Mouse (Mus musculus): ENCODE results near the gene Ifna11. TPM values are rescaled to one million over a fixed set of nuclear protein-coding genes. Genes with fewer than 3 reads are reported as not detected.
A peak's percentile ranks its signal among the peaks of the same experiment; 100 is the strongest.

Ifna11 gene
- polyA plus RNA-seq, 1 experiment: not detected

DNA sequence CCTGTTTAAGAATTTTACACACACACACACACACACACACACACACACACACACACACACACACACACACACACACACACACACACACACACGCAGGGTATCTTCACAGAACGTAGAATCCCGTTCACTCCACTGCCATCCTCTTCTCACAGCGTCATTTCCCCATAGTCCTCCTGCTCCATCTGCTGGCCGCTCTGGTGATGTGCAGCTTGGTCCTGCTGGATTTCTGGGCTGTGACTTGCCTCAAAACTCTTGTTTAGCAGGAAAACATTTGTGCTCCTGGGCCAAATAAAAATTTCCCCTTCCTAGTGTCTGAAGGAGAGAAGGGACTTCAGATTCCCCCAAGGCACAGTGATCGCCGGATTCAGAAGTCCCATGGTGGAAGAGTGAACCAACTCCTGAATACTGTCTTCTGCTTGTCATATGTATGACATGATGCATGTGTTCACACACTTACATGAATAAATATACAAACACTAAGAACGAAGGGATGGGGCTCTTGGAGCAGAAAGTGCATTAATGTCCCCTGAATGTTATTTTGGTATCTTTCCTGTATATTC is 47.7 kb downstream of the Ifna11 start:
- H3K4me1 ChIP-seq (ENCODE audit: control insufficient read depth, insufficient read depth, low read length): peaks cover 1% of the 10 kb centered on the region; the same call in 1 of the 2 replicates
- H3K27ac ChIP-seq (ENCODE audit: control insufficient read depth, insufficient read depth, low read depth, low read length, poor library complexity): no peak overlapping the region
- H3K4me3 ChIP-seq (replicated peaks; ENCODE audit: control insufficient read depth, low read depth, low read length): no peak overlapping the region
- TF ChIP-seq POLR2A (IDR thresholded peaks at IDR 0.05; ENCODE audit: borderline replicate concordance, control insufficient read depth, low read depth, low read length) (no peak), CTCF (IDR thresholded peaks at IDR 0.05; ENCODE audit: control insufficient read depth, insufficient read depth, low read length) (peak; percentile 99)
- WGBS: 2% methylated on average over 8 of the region's 8 CpGs

DNA sequence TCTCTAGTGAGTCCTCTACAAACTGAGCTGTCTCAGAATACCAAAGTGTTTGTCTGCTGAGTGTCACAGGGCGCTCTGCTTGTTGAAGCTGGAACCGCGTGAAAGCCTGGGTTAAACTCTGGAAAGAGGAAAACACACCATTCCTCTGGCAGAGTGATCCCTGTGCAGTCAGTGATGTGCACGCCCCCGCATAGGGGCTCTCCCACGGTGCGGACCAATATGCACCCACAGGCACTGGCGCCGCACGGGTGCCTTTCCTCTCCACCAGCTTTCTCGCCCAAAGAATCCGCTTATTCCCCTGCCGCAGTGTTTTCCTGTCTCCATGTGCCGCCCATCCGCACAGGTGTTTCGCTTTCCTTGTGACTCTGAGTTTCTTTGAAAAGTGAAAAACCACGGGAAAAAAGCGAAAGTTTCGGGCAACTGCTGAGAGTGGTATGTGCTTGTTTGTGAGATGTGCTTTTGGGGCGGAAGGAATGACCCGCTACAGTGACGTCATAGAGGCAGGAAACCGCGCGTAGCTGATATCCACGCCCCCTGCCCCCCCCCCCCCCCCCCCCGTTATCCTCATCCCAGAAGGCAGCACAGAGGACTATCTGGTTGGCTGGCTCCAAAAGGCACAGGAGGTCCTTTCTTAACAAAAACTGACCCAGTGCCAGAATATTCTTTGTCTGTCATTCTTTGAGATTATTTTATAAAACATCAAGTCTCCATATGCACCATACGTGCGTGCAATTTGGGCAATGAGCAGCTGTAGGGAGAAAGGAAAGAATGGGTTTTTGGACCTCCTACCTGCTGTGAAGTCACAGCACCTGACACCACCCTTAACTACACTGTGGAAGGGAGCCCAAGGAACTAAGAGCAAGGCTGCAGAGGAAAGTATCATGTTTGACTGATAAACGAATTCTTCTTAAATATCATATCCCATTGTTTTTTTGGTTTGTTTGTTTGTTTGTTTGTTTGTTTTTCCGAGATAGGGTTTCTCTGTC is 48.5 kb downstream of the Ifna11 start:
- 6% methylated on average over 31 of the region's 31 CpGs for WGBS
- peaks cover 1% of the 10 kb centered on the region; the same call in 1 of the 2 replicates for H3K4me1 ChIP-seq (ENCODE audit: control insufficient read depth, insufficient read depth, low read length)
- peak overlapping the region; percentile 78 for H3K4me3 ChIP-seq (replicated peaks; ENCODE audit: control insufficient read depth, low read depth, low read length)
- TF ChIP-seq CTCF (IDR thresholded peaks at IDR 0.05; ENCODE audit: control insufficient read depth, insufficient read depth, low read length): no peak
- TF ChIP-seq POLR2A (IDR thresholded peaks at IDR 0.05; ENCODE audit: borderline replicate concordance, control insufficient read depth, low read depth, low read length): no peak
- peak overlapping the region; percentile 41 for H3K27ac ChIP-seq (ENCODE audit: control insufficient read depth, insufficient read depth, low read depth, low read length, poor library complexity)

Other genes starting within 250 kb of the Ifna11 start
- gene Ifna14, start 248.2 kb upstream of the Ifna11 start, polyA plus RNA-seq (2011; ENCODE audit: insufficient read depth, insufficient read length, low replicate concordance, missing spikeins): not detected in 2 replicates
- not detected in 2 replicates for gene Ifna9, start 227.6 kb upstream of the Ifna11 start, polyA plus RNA-seq (2011; ENCODE audit: insufficient read depth, insufficient read length, low replicate concordance, missing spikeins)
- gene Ifna12, start 216.6 kb upstream of the Ifna11 start, polyA plus RNA-seq (2011; ENCODE audit: insufficient read depth, insufficient read length, low replicate concordance, missing spikeins): not detected in 2 replicates
- not detected in 2 replicates for gene C87499, start 185.5 kb upstream of the Ifna11 start, polyA plus RNA-seq (2011; ENCODE audit: insufficient read depth, insufficient read length, low replicate concordance, missing spikeins)
- 1.9 TPM in 1 of 2 replicates, not detected in the other for gene Ifna13, start 175.5 kb upstream of the Ifna11 start, polyA plus RNA-seq (2011; ENCODE audit: insufficient read depth, insufficient read length, low replicate concordance, missing spikeins)
- gene Ifna16, start 143.0 kb upstream of the Ifna11 start, polyA plus RNA-seq (2011; ENCODE audit: insufficient read depth, insufficient read length, low replicate concordance, missing spikeins): not detected in 2 replicates
- not detected in 2 replicates for gene Ifna2, start 136.0 kb upstream of the Ifna11 start, polyA plus RNA-seq (2011; ENCODE audit: insufficient read depth, insufficient read length, low replicate concordance, missing spikeins)
- gene Ifnab, start 128.6 kb upstream of the Ifna11 start, polyA plus RNA-seq (2011; ENCODE audit: insufficient read depth, insufficient read length, low replicate concordance, missing spikeins): not detected in 2 replicates
- not detected in 2 replicates for gene Gm26566, start 98.2 kb upstream of the Ifna11 start, polyA plus RNA-seq (2011; ENCODE audit: insufficient read depth, insufficient read length, low replicate concordance, missing spikeins)
- gene Klhl9, start 97.5 kb upstream of the Ifna11 start, polyA plus RNA-seq (2011; ENCODE audit: insufficient read depth, insufficient read length, low replicate concordance, missing spikeins): 10.8 and 18.3 TPM in 2 replicates
- not detected in 2 replicates for gene Gm13271, start 65.1 kb upstream of the Ifna11 start, polyA plus RNA-seq (2011; ENCODE audit: insufficient read depth, insufficient read length, low replicate concordance, missing spikeins)
- not detected in 2 replicates for gene Gm13283, start 59.8 kb upstream of the Ifna11 start, polyA plus RNA-seq (2011; ENCODE audit: insufficient read depth, insufficient read length, low replicate concordance, missing spikeins)
- not detected in 2 replicates for gene Gm13290, start 46.1 kb upstream of the Ifna11 start, polyA plus RNA-seq (2011; ENCODE audit: insufficient read depth, insufficient read length, low replicate concordance, missing spikeins)
- not detected in 2 replicates for gene Gm13289, start 43.0 kb upstream of the Ifna11 start, polyA plus RNA-seq (2011; ENCODE audit: insufficient read depth, insufficient read length, low replicate concordance, missing spikeins)
- not detected in 2 replicates for gene Gm13272, start 40.1 kb upstream of the Ifna11 start, polyA plus RNA-seq (2011; ENCODE audit: insufficient read depth, insufficient read length, low replicate concordance, missing spikeins)
- gene Ifnz, start 37.8 kb upstream of the Ifna11 start, polyA plus RNA-seq (2011; ENCODE audit: insufficient read depth, insufficient read length, low replicate concordance, missing spikeins): not detected in 2 replicates
- gene Gm13276, start 34.2 kb upstream of the Ifna11 start, polyA plus RNA-seq (2011; ENCODE audit: insufficient read depth, insufficient read length, low replicate concordance, missing spikeins): not detected in 2 replicates
- not detected in 2 replicates for gene Gm13277, start 31.3 kb upstream of the Ifna11 start, polyA plus RNA-seq (2011; ENCODE audit: insufficient read depth, insufficient read length, low replicate concordance, missing spikeins)
- gene Gm13278, start 28.4 kb upstream of the Ifna11 start, polyA plus RNA-seq (2011; ENCODE audit: insufficient read depth, insufficient read length, low replicate concordance, missing spikeins): not detected in 2 replicates
- not detected in 2 replicates for gene Gm13275, start 25.5 kb upstream of the Ifna11 start, polyA plus RNA-seq (2011; ENCODE audit: insufficient read depth, insufficient read length, low replicate concordance, missing spikeins)
- gene Gm13279, start 22.6 kb upstream of the Ifna11 start, polyA plus RNA-seq (2011; ENCODE audit: insufficient read depth, insufficient read length, low replicate concordance, missing spikeins): not detected in 2 replicates
- not detected in 2 replicates for gene Gm13285, start 20.3 kb upstream of the Ifna11 start, polyA plus RNA-seq (2011; ENCODE audit: insufficient read depth, insufficient read length, low replicate concordance, missing spikeins)
- gene Gm13287, start 16.7 kb upstream of the Ifna11 start, polyA plus RNA-seq (2011; ENCODE audit: insufficient read depth, insufficient read length, low replicate concordance, missing spikeins): not detected in 2 replicates
- not detected in 2 replicates for gene Gm13288, start 14.4 kb upstream of the Ifna11 start, polyA plus RNA-seq (2011; ENCODE audit: insufficient read depth, insufficient read length, low replicate concordance, missing spikeins)
- gene Ifna7, start 3.7 kb upstream of the Ifna11 start, polyA plus RNA-seq (2011; ENCODE audit: insufficient read depth, insufficient read length, low replicate concordance, missing spikeins): not detected in 2 replicates
- not detected in 2 replicates for gene Ifna6, start 7.5 kb downstream of the Ifna11 start, polyA plus RNA-seq (2011; ENCODE audit: insufficient read depth, insufficient read length, low replicate concordance, missing spikeins)
- not detected in 2 replicates for gene Ifna5, start 15.6 kb downstream of the Ifna11 start, polyA plus RNA-seq (2011; ENCODE audit: insufficient read depth, insufficient read length, low replicate concordance, missing spikeins)
- not detected in 2 replicates for gene Ifna4, start 21.9 kb downstream of the Ifna11 start, polyA plus RNA-seq (2011; ENCODE audit: insufficient read depth, insufficient read length, low replicate concordance, missing spikeins)
- not detected in 2 replicates for gene Ifna1, start 30.1 kb downstream of the Ifna11 start, polyA plus RNA-seq (2011; ENCODE audit: insufficient read depth, insufficient read length, low replicate concordance, missing spikeins)
- gene Ifne, start 60.2 kb downstream of the Ifna11 start, polyA plus RNA-seq (2011; ENCODE audit: insufficient read depth, insufficient read length, low replicate concordance, missing spikeins): not detected in 2 replicates